Mouse (Mus musculus): Measurements from ENCODE around the gene Nhsl1. TPM values are rescaled to one million over a fixed set of nuclear protein-coding genes. Genes with fewer than 3 reads are reported as not detected.

Gene Nhsl1
- polyA plus RNA-seq, 1 experiment from 2014 or later: 23.4 TPM

- WGBS: 39% methylated on average over 2 of the region's 2 CpGs
- Histone ChIP-seq H3K9ac (ENCODE audit: low read depth, low read length) (no peak overlapping the region), H3K4me2 (replicated peaks; ENCODE audit: low read depth, low read length) (no peak overlapping the region), H3K27me3 (ENCODE audit: control insufficient read depth, insufficient read depth, low read length) (no peaks in the 10 kb centered on the region), H3K9me3 (ENCODE audit: control insufficient read depth, low read length) (no peaks in the 10 kb centered on the region), H3K36me3 (ENCODE audit: control insufficient read depth, insufficient read depth, low read length) (no peaks in the 10 kb centered on the region), H3K4me3 (ENCODE audit: low read depth, low read length) (no peak overlapping the region), H3K27ac (ENCODE audit: low read depth, low read length) (no peak overlapping the region), H3K4me1 (replicated peaks; ENCODE audit: control insufficient read depth, insufficient read depth, low read length) (no peaks in the 10 kb centered on the region; the same call in 1 of the 2 replicates)
- DNase-seq (ENCODE audit: low spot score) (no peak), ATAC-seq (ENCODE audit: low FRiP score) (no peak)
These were observed 92.5 kb downstream of the Nhsl1 start for GRCm38 (mm10) chr10:18411266-18411665.

GRCm38 (mm10) chr10:18415946-18416345, 97.2 kb downstream of the Nhsl1 start:
- Histone ChIP-seq H3K27ac (ENCODE audit: low read depth, low read length) (no peak overlapping the region), H3K4me3 (ENCODE audit: low read depth, low read length) (no peak overlapping the region), H3K4me1 (replicated peaks; ENCODE audit: control insufficient read depth, insufficient read depth, low read length) (peaks cover 2% of the 10 kb centered on the region), H3K27me3 (ENCODE audit: control insufficient read depth, insufficient read depth, low read length) (no peaks in the 10 kb centered on the region), H3K9ac (ENCODE audit: low read depth, low read length) (no peak overlapping the region), H3K9me3 (ENCODE audit: control insufficient read depth, low read length) (no peaks in the 10 kb centered on the region), H3K4me2 (replicated peaks; ENCODE audit: low read depth, low read length) (no peak overlapping the region), H3K36me3 (ENCODE audit: control insufficient read depth, insufficient read depth, low read length) (no peaks in the 10 kb centered on the region)
- ATAC-seq (ENCODE audit: low FRiP score): no peak
- 91% methylated on average over 11 of the region's 11 CpGs for WGBS
- DNase-seq (ENCODE audit: low spot score): no peak

GRCm38 (mm10) chr10:18418160-18418559, 99.4 kb downstream of the Nhsl1 start:
- no peak overlapping the region for H3K9ac ChIP-seq (ENCODE audit: low read depth, low read length)
- no peak overlapping the region for H3K27ac ChIP-seq (ENCODE audit: low read depth, low read length)
- no peaks in the 10 kb centered on the region for H3K9me3 ChIP-seq (ENCODE audit: control insufficient read depth, low read length)
- H3K4me1 ChIP-seq (replicated peaks; ENCODE audit: control insufficient read depth, insufficient read depth, low read length): peaks cover 2% of the 10 kb centered on the region
- no peak for DNase-seq (ENCODE audit: low spot score)
- no peak overlapping the region for H3K4me3 ChIP-seq (ENCODE audit: low read depth, low read length)
- no peaks in the 10 kb centered on the region for H3K27me3 ChIP-seq (ENCODE audit: control insufficient read depth, insufficient read depth, low read length)
- H3K4me2 ChIP-seq (replicated peaks; ENCODE audit: low read depth, low read length): no peak overlapping the region
- 42% methylated on average over 6 of the region's 7 CpGs for WGBS
- ATAC-seq (ENCODE audit: low FRiP score): no peak
- H3K36me3 ChIP-seq (ENCODE audit: control insufficient read depth, insufficient read depth, low read length): no peaks in the 10 kb centered on the region

GRCm38 (mm10) chr10:18419508-18419907, 100.7 kb downstream of the Nhsl1 start:
- DNase-seq (ENCODE audit: low spot score) (peak; percentile 40), ATAC-seq (ENCODE audit: low FRiP score) (peak; percentile 47)
- Histone ChIP-seq H3K9me3 (ENCODE audit: control insufficient read depth, low read length) (no peaks in the 10 kb centered on the region), H3K4me3 (ENCODE audit: low read depth, low read length) (no peak overlapping the region), H3K27me3 (ENCODE audit: control insufficient read depth, insufficient read depth, low read length) (no peaks in the 10 kb centered on the region), H3K27ac (ENCODE audit: low read depth, low read length) (peak overlapping the region; percentile 58; the same call in 1 of the 2 replicates), H3K9ac (ENCODE audit: low read depth, low read length) (no peak overlapping the region), H3K4me2 (replicated peaks; ENCODE audit: low read depth, low read length) (no peak overlapping the region), H3K36me3 (ENCODE audit: control insufficient read depth, insufficient read depth, low read length) (no peaks in the 10 kb centered on the region), H3K4me1 (replicated peaks; ENCODE audit: control insufficient read depth, insufficient read depth, low read length) (peaks cover 2% of the 10 kb centered on the region)
- WGBS: 63% methylated on average over 10 of the region's 10 CpGs

GRCm38 (mm10) chr10:18420259-18421000, 101.6 kb downstream of the Nhsl1 start:
- H3K36me3 ChIP-seq (ENCODE audit: control insufficient read depth, insufficient read depth, low read length): no peaks in the 10 kb centered on the region
- ATAC-seq (ENCODE audit: low FRiP score) (no peak), DNase-seq (ENCODE audit: low spot score) (no peak)
- no peak overlapping the region for H3K27ac ChIP-seq (ENCODE audit: low read depth, low read length)
- H3K4me2 ChIP-seq (replicated peaks; ENCODE audit: low read depth, low read length): no peak overlapping the region
- peaks cover 2% of the 10 kb centered on the region for H3K4me1 ChIP-seq (replicated peaks; ENCODE audit: control insufficient read depth, insufficient read depth, low read length)
- no peak overlapping the region for H3K4me3 ChIP-seq (ENCODE audit: low read depth, low read length)
- no peaks in the 10 kb centered on the region for H3K9me3 ChIP-seq (ENCODE audit: control insufficient read depth, low read length)
- H3K9ac ChIP-seq (ENCODE audit: low read depth, low read length): no peak overlapping the region
- H3K27me3 ChIP-seq (ENCODE audit: control insufficient read depth, insufficient read depth, low read length): no peaks in the 10 kb centered on the region
- 85% methylated on average over 6 of the region's 6 CpGs for WGBS

GRCm38 (mm10) chr10:18422968-18423367, 104.2 kb downstream of the Nhsl1 start:
- Histone ChIP-seq H3K9me3 (ENCODE audit: control insufficient read depth, low read length) (no peaks in the 10 kb centered on the region), H3K9ac (ENCODE audit: low read depth, low read length) (no peak overlapping the region), H3K4me3 (ENCODE audit: low read depth, low read length) (no peak overlapping the region), H3K36me3 (ENCODE audit: control insufficient read depth, insufficient read depth, low read length) (no peaks in the 10 kb centered on the region), H3K4me1 (replicated peaks; ENCODE audit: control insufficient read depth, insufficient read depth, low read length) (no peaks in the 10 kb centered on the region; the same call in 1 of the 2 replicates), H3K27ac (ENCODE audit: low read depth, low read length) (no peak overlapping the region), H3K27me3 (ENCODE audit: control insufficient read depth, insufficient read depth, low read length) (no peaks in the 10 kb centered on the region), H3K4me2 (replicated peaks; ENCODE audit: low read depth, low read length) (no peak overlapping the region)
- DNase-seq (ENCODE audit: low spot score) (no peak), ATAC-seq (ENCODE audit: low FRiP score) (0 out of 2 replicates have a peak, but pooled peaks have one; percentile 60)
- WGBS: 22% methylated on average over 3 of the region's 3 CpGs

- no peaks in the 10 kb centered on the region for H3K9me3 ChIP-seq (ENCODE audit: control insufficient read depth, low read length)
- H3K4me3 ChIP-seq (ENCODE audit: low read depth, low read length): no peak overlapping the region
- no peaks in the 10 kb centered on the region for H3K36me3 ChIP-seq (ENCODE audit: control insufficient read depth, insufficient read depth, low read length)
- H3K4me1 ChIP-seq (replicated peaks; ENCODE audit: control insufficient read depth, insufficient read depth, low read length): no peaks in the 10 kb centered on the region; the same call in 1 of the 2 replicates
- H3K27ac ChIP-seq (ENCODE audit: low read depth, low read length): no peak overlapping the region
- H3K4me2 ChIP-seq (replicated peaks; ENCODE audit: low read depth, low read length): no peak overlapping the region
- no peak overlapping the region for H3K9ac ChIP-seq (ENCODE audit: low read depth, low read length)
- H3K27me3 ChIP-seq (ENCODE audit: control insufficient read depth, insufficient read depth, low read length): no peaks in the 10 kb centered on the region
- no peak for ATAC-seq (ENCODE audit: low FRiP score)
- no peak for DNase-seq (ENCODE audit: low spot score)
- WGBS: 54% methylated on average over 9 of the region's 9 CpGs
These were observed 104.8 kb downstream of the Nhsl1 start for GRCm38 (mm10) chr10:18423557-18423956.

GRCm38 (mm10) chr10:18427866-18428265, 109.1 kb downstream of the Nhsl1 start:
- ATAC-seq (ENCODE audit: low FRiP score): no peak
- Histone ChIP-seq H3K9me3 (ENCODE audit: control insufficient read depth, low read length) (no peaks in the 10 kb centered on the region), H3K4me3 (ENCODE audit: low read depth, low read length) (no peak overlapping the region), H3K4me2 (replicated peaks; ENCODE audit: low read depth, low read length) (no peak overlapping the region), H3K27me3 (ENCODE audit: control insufficient read depth, insufficient read depth, low read length) (no peaks in the 10 kb centered on the region), H3K9ac (ENCODE audit: low read depth, low read length) (no peak overlapping the region), H3K36me3 (ENCODE audit: control insufficient read depth, insufficient read depth, low read length) (no peaks in the 10 kb centered on the region), H3K27ac (ENCODE audit: low read depth, low read length) (no peak overlapping the region), H3K4me1 (replicated peaks; ENCODE audit: control insufficient read depth, insufficient read depth, low read length) (no peaks in the 10 kb centered on the region; the same call in 1 of the 2 replicates)
- no peak for DNase-seq (ENCODE audit: low spot score)
- 95% methylated on average over 9 of the region's 9 CpGs for WGBS

- no peak overlapping the region for H3K4me2 ChIP-seq (replicated peaks; ENCODE audit: low read depth, low read length)
- H3K4me3 ChIP-seq (ENCODE audit: low read depth, low read length): no peak overlapping the region
- H3K9me3 ChIP-seq (ENCODE audit: control insufficient read depth, low read length): no peaks in the 10 kb centered on the region
- no peak overlapping the region for H3K9ac ChIP-seq (ENCODE audit: low read depth, low read length)
- no peaks in the 10 kb centered on the region for H3K27me3 ChIP-seq (ENCODE audit: control insufficient read depth, insufficient read depth, low read length)
- H3K36me3 ChIP-seq (ENCODE audit: control insufficient read depth, insufficient read depth, low read length): no peaks in the 10 kb centered on the region
- no peak for ATAC-seq (ENCODE audit: low FRiP score)
- 91% methylated on average over 3 of the region's 3 CpGs for WGBS
- no peak for DNase-seq (ENCODE audit: low spot score)
- no peak overlapping the region for H3K27ac ChIP-seq (ENCODE audit: low read depth, low read length)
- no peaks in the 10 kb centered on the region for H3K4me1 ChIP-seq (replicated peaks; ENCODE audit: control insufficient read depth, insufficient read depth, low read length)
These were observed 110.7 kb downstream of the Nhsl1 start for GRCm38 (mm10) chr10:18429533-18429932.

Measured in hindbrain, embryonic 11.5 days (tissue).